Mouse (Mus musculus): ENCODE data around the gene Gpr162. TPM values are rescaled to one million over a fixed set of nuclear protein-coding genes. Genes with fewer than 3 reads are reported as not detected.
"Not testable (repeated sequence)": the region's sequence is repeated elsewhere in the genome, so short reads cannot be mapped to it uniquely, and the experiment has no call there.

Gene Gpr162
- total RNA-seq, 1 experiment from 2014 or later = 0.15 TPM

GRCm38 (mm10) chr6:124856916-124857839, 6.6 kb downstream of the Gpr162 start, which contains the start of gene P3h3:
TSS of gene P3h3 (minus strand) at chr6:124857752.
- ATAC-seq (replicated peaks in 1 of 2; ENCODE audit: insufficient read depth in 1 of 2, low FRiP score in 2 of 2, low TSS enrichment in 1 of 2, low read depth in 1 of 2, poor library complexity in 2 of 2, severe bottlenecking in 2 of 2) = peak; percentile 69 to 87

GRCm38 (mm10) chr6:124856321-124856720, 7.5 kb downstream of the Gpr162 start:
- ATAC-seq (replicated peaks in 1 of 2; ENCODE audit: insufficient read depth in 1 of 2, low FRiP score in 2 of 2, low TSS enrichment in 1 of 2, low read depth in 1 of 2, poor library complexity in 2 of 2, severe bottlenecking in 2 of 2) = no peak

GRCm38 (mm10) chr6:124854647-124855046, 9.1 kb downstream of the Gpr162 start:
- ATAC-seq (replicated peaks in 1 of 2; ENCODE audit: insufficient read depth in 1 of 2, low FRiP score in 2 of 2, low TSS enrichment in 1 of 2, low read depth in 1 of 2, poor library complexity in 2 of 2, severe bottlenecking in 2 of 2) = no peak

- no peak for ATAC-seq (replicated peaks in 1 of 2; ENCODE audit: insufficient read depth in 1 of 2, low FRiP score in 2 of 2, low TSS enrichment in 1 of 2, low read depth in 1 of 2, poor library complexity in 2 of 2, severe bottlenecking in 2 of 2)
Observed at GRCm38 (mm10) chr6:124850535-124850934, 13.2 kb downstream of the Gpr162 start.

GRCm38 (mm10) chr6:124847305-124847704, 16.5 kb downstream of the Gpr162 start:
- ATAC-seq (replicated peaks in 1 of 2; ENCODE audit: insufficient read depth in 1 of 2, low FRiP score in 2 of 2, low TSS enrichment in 1 of 2, low read depth in 1 of 2, poor library complexity in 2 of 2, severe bottlenecking in 2 of 2) = peak; percentile 78 to 90; a peak in 3 of 4 replicates

GRCm38 (mm10) chr6:124840241-124841167, 23.3 kb downstream of the Gpr162 start, which contains the start of gene Gnb3:
TSS of gene Gnb3 (minus strand) at chr6:124840275.
- peak; percentile 54 to 65 for ATAC-seq (replicated peaks in 1 of 2; ENCODE audit: insufficient read depth in 1 of 2, low FRiP score in 2 of 2, low TSS enrichment in 1 of 2, low read depth in 1 of 2, poor library complexity in 2 of 2, severe bottlenecking in 2 of 2)

- no peak for ATAC-seq (replicated peaks in 1 of 2; ENCODE audit: insufficient read depth in 1 of 2, low FRiP score in 2 of 2, low TSS enrichment in 1 of 2, low read depth in 1 of 2, poor library complexity in 2 of 2, severe bottlenecking in 2 of 2)
Observed at GRCm38 (mm10) chr6:124839805-124840204, 24.0 kb downstream of the Gpr162 start.

GRCm38 (mm10) chr6:124836411-124836810, 27.4 kb downstream of the Gpr162 start:
- ATAC-seq (replicated peaks in 1 of 2; ENCODE audit: insufficient read depth in 1 of 2, low FRiP score in 2 of 2, low TSS enrichment in 1 of 2, low read depth in 1 of 2, poor library complexity in 2 of 2, severe bottlenecking in 2 of 2) = no peak

GRCm38 (mm10) chr6:124835531-124835930, 28.3 kb downstream of the Gpr162 start:
- ATAC-seq (replicated peaks in 1 of 2; ENCODE audit: insufficient read depth in 1 of 2, low FRiP score in 2 of 2, low TSS enrichment in 1 of 2, low read depth in 1 of 2, poor library complexity in 2 of 2, severe bottlenecking in 2 of 2) = no peak

GRCm38 (mm10) chr6:124834512-124835081, 29.2 kb downstream of the Gpr162 start:
- no peak for ATAC-seq (replicated peaks in 1 of 2; ENCODE audit: insufficient read depth in 1 of 2, low FRiP score in 2 of 2, low TSS enrichment in 1 of 2, low read depth in 1 of 2, poor library complexity in 2 of 2, severe bottlenecking in 2 of 2)

- ATAC-seq (replicated peaks in 1 of 2; ENCODE audit: insufficient read depth in 1 of 2, low FRiP score in 2 of 2, low TSS enrichment in 1 of 2, low read depth in 1 of 2, poor library complexity in 2 of 2, severe bottlenecking in 2 of 2) = no peak
Observed at GRCm38 (mm10) chr6:124831649-124832048, 32.1 kb downstream of the Gpr162 start.

GRCm38 (mm10) chr6:124831199-124831598, 32.6 kb downstream of the Gpr162 start:
- not testable (repeated sequence) for ATAC-seq (replicated peaks in 1 of 2; ENCODE audit: insufficient read depth in 1 of 2, low FRiP score in 2 of 2, low TSS enrichment in 1 of 2, low read depth in 1 of 2, poor library complexity in 2 of 2, severe bottlenecking in 2 of 2)

- ATAC-seq (replicated peaks in 1 of 2; ENCODE audit: insufficient read depth in 1 of 2, low FRiP score in 2 of 2, low TSS enrichment in 1 of 2, low read depth in 1 of 2, poor library complexity in 2 of 2, severe bottlenecking in 2 of 2) = peak; percentile 74 to 76
Observed at GRCm38 (mm10) chr6:124829799-124830700, 33.7 kb downstream of the Gpr162 start.

GRCm38 (mm10) chr6:124828868-124829798, 34.6 kb downstream of the Gpr162 start, which contains the start of the genes Usp5 and Cdca3:
TSS of gene Usp5 (minus strand) at chr6:124829484.
TSS of gene Cdca3 (plus strand) at chr6:124829547.
- ATAC-seq (replicated peaks in 1 of 2; ENCODE audit: insufficient read depth in 1 of 2, low FRiP score in 2 of 2, low TSS enrichment in 1 of 2, low read depth in 1 of 2, poor library complexity in 2 of 2, severe bottlenecking in 2 of 2) = peak; percentile 83

GRCm38 (mm10) chr6:124828101-124828592, 35.6 kb downstream of the Gpr162 start:
- ATAC-seq (replicated peaks in 1 of 2; ENCODE audit: insufficient read depth in 1 of 2, low FRiP score in 2 of 2, low TSS enrichment in 1 of 2, low read depth in 1 of 2, poor library complexity in 2 of 2, severe bottlenecking in 2 of 2) = peak; percentile 4 to 10; a peak in 2 of 4 replicates
